8 mouse cellular contexts compared by ENCODE assay signal in the genomic region with DNA sequence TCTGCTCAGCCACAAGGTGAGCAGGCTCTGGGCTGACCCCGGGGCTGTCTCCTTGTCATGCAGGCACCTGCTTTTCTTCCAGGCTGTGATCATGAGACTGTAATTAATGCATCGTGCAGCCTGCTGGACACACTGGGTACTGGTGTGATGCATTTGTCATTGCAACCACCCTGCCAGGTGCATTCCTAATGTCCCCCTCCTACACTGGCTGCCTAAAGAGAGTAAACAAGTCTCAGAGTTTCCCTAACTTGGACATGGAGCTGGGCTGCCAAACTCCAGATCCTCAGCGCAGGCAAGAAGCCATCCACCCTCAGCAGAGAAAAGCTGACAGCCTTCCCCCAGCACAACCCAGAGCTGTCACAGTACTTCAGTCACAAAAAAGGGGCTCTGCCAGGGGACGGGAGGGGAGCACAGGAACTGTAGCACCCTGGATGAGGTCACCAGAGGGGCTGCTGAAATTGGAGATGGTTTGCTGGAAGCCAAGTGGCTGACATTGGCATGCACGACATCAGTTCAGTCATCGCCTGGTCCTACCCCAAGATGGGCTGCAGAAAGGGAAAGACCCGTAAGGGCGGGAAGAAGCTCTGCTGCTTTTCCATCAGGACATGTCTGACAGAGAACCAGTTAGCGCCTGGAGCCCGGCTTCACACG. TPM values are rescaled to one million over a fixed set of nuclear protein-coding genes. Genes with fewer than 3 reads are reported as not detected.
DNase-seq lines count a peak whose midpoint lies in the region; ATAC-seq lines count a peak whose summit lies in the region.

No protein-coding gene starts in this region.

- peaks cover 36% of the 10 kb centered on the region for H3K4me1 ChIP-seq in forebrain, embryonic 10.5 days
- H3K4me1 ChIP-seq in hindbrain, embryonic 10.5 days (replicated peaks): peaks cover 38% of the 10 kb centered on the region

- DNase-seq in left cerebral cortex, postnatal 4 days: peak; percentile 38
- DNase-seq in left cerebral cortex, postnatal 14 days (ENCODE audit: low spot score in 2 of 2): no peak
- DNase-seq in forebrain, embryonic 10.5 days (ENCODE audit: extremely low spot score, low spot score): no peak
- no peak for DNase-seq in hindbrain, embryonic 10.5 days (ENCODE audit: low spot score)
- DNase-seq in lung, postnatal 25 days (ENCODE audit: low spot score): peak; percentile 30
- DNase-seq in spleen, postnatal 36 days (ENCODE audit: low spot score in 2 of 2): no peak
- no peak for DNase-seq in cerebellum, adult 11-12 months

- no peaks in the 10 kb centered on the region for H3K27me3 ChIP-seq in forebrain, embryonic 10.5 days (ENCODE audit: poor library complexity, severe bottlenecking)
- H3K27me3 ChIP-seq in hindbrain, embryonic 10.5 days (ENCODE audit: insufficient read depth, poor library complexity, severe bottlenecking): no peaks in the 10 kb centered on the region

- 63% methylated on average over 11 of the region's 11 CpGs for WGBS in forebrain, embryonic 10.5 days
- 63% methylated on average over 11 of the region's 11 CpGs for whole genome bisulfite sequencing in hindbrain, embryonic 10.5 days

- no peaks in the 10 kb centered on the region for H3K9me3 ChIP-seq in forebrain, embryonic 10.5 days
- no peaks in the 10 kb centered on the region for H3K9me3 ChIP-seq in hindbrain, embryonic 10.5 days

- peaks cover 40% of the 10 kb centered on the region for H3K36me3 ChIP-seq in forebrain, embryonic 10.5 days (replicated peaks)
- peaks cover 43% of the 10 kb centered on the region for H3K36me3 ChIP-seq in hindbrain, embryonic 10.5 days

- H3K27ac ChIP-seq in forebrain, embryonic 10.5 days: peak overlapping the region; percentile 56
- peak overlapping the region; percentile 70 for H3K27ac ChIP-seq in hindbrain, embryonic 10.5 days

- no peak overlapping the region for H3K4me3 ChIP-seq in forebrain, embryonic 10.5 days
- H3K4me3 ChIP-seq in hindbrain, embryonic 10.5 days: no peak overlapping the region

- intact Hi-C loops in left cerebral cortex, postnatal 4 days (cut with DNase I): no loop called here
- intact Hi-C loops in left cerebral cortex, postnatal 14 days (cut with DNase I): no loop called here

- ATAC-seq in activated CD4-positive, CD25-positive, alpha-beta regulatory T cell, adult 4 months: no peak

RNA-seq across cellular contexts. Expression of gene Nsmce1, which starts 15.7 kb away (rescaled TPM):
- 10 to 100 TPM; 31.0 to 33.3 TPM for total RNA-seq in left cerebral cortex, postnatal 4 days (2021)
- 10 to 100 TPM; 15.8 to 19.2 TPM for total RNA-seq in left cerebral cortex, postnatal 14 days (2021)
- 123 TPM in 2 replicates for polyA plus RNA-seq in forebrain, embryonic 10.5 days (2016; fragmentation: Nextera tagmentation; extraction: Ambion mirVana)
- 135 and 138 TPM in 2 replicates for polyA plus RNA-seq in hindbrain, embryonic 10.5 days (2016; fragmentation: Nextera tagmentation; extraction: Ambion mirVana)
- polyA plus RNA-seq in activated CD4-positive, CD25-positive, alpha-beta regulatory T cell, adult 4 months (2017; shearing (Covaris generic)): 100 to 1,000 TPM; 115 to 134 TPM

RNA-seq across cellular contexts. Expression of gene Kdm8, which starts 31.2 kb away (rescaled TPM):
- 1 to 10 TPM; 2.6 to 3.7 TPM for total RNA-seq in left cerebral cortex, postnatal 4 days (2021)
- total RNA-seq in left cerebral cortex, postnatal 14 days (2021): 1 to 10 TPM; 3.4 to 3.8 TPM
- 14.5 and 15.6 TPM in 2 replicates for polyA plus RNA-seq in forebrain, embryonic 10.5 days (2016; fragmentation: Nextera tagmentation; extraction: Ambion mirVana)
- 15.3 and 15.9 TPM in 2 replicates for polyA plus RNA-seq in hindbrain, embryonic 10.5 days (2016; fragmentation: Nextera tagmentation; extraction: Ambion mirVana)
- 1 to 10 TPM; 4.0 to 4.8 TPM for polyA plus RNA-seq in activated CD4-positive, CD25-positive, alpha-beta regulatory T cell, adult 4 months (2017; shearing (Covaris generic))

Comparison
In these comparisons a context has a peak if more than half of its experiments do, and no peak if none do; other contexts are left out.
1. DNase-seq: peak in left cerebral cortex, postnatal 4 days (single experiment) and lung, postnatal 25 days (single experiment); none in left cerebral cortex, postnatal 14 days (0 of 2), forebrain, embryonic 10.5 days (single experiment), hindbrain, embryonic 10.5 days (single experiment), spleen, postnatal 36 days (0 of 2) and cerebellum, adult 11-12 months (single experiment).